Mouse (Mus musculus) lung, embryonic 14.5 days (tissue): ENCODE results near the gene Rapgef1. TPM values are rescaled to one million over a fixed set of nuclear protein-coding genes. Genes with fewer than 3 reads are reported as not detected.
A peak's percentile ranks its signal among the peaks of the same experiment; 100 is the strongest.

ENCODE experiments used
- ATAC-seq: fragments of 200-750 bp; cut with Nextera tagmentation; 2 replicates; pipeline ENCODE4 v1.8.0; 2017; ENCODE audit warnings: mild to moderate bottlenecking, moderate TSS enrichment, moderate library complexity; ENCODE audit not compliant: insufficient read depth
- DNase-seq: peaks from one replicate; pipeline ENCODE4 v3.0.0-alpha.2; 2015
- H3K27ac ChIP-seq: fragments of 300-500 bp; sonication (generic); 2 replicates; pipeline ENCODE4 v1.5.1; 2014; ENCODE audit warnings: low read depth, mild to moderate bottlenecking, moderate library complexity
- H3K27me3 ChIP-seq: fragments of 300-500 bp; sonication (generic); 2 replicates; pipeline ENCODE4 v1.6.1; 2014; ENCODE audit warnings: low read length, control low read depth; ENCODE audit not compliant: insufficient read depth
- H3K36me3 ChIP-seq: fragments of 300-500 bp; sonication (generic); 2 replicates; pipeline ENCODE4 v1.6.1; 2014; ENCODE audit warnings: control low read depth; ENCODE audit not compliant: insufficient read depth
- H3K4me1 ChIP-seq: fragments of 300-500 bp; sonication (generic); 2 replicates; pipeline ENCODE4 v1.6.1; 2014; ENCODE audit warnings: antibody characterized with exemption, control low read depth; ENCODE audit not compliant: insufficient read depth
- H3K4me2 ChIP-seq: fragments of 300-500 bp; sonication (generic); 2 replicates; pipeline ENCODE4 v1.6.1; 2014; ENCODE audit warnings: mild to moderate bottlenecking
- H3K4me3 ChIP-seq: fragments of 300-500 bp; sonication (generic); 2 replicates; pipeline ENCODE4 v1.5.1; 2014; ENCODE audit warnings: low read depth, low read length
- H3K9ac ChIP-seq: fragments of 300-500 bp; sonication (generic); 2 replicates; pipeline ENCODE4 v1.6.1; 2014
- H3K9me3 ChIP-seq: fragments of 300-500 bp; sonication (generic); 2 replicates; pipeline ENCODE4 v1.6.1; 2016; ENCODE audit warnings: low read depth, low read length, control low read depth
- CTCF ChIP-seq: IDR thresholded peaks from 2 replicates; pipeline ENCODE4 v1.5.1; 2016; ENCODE audit warnings: antibody characterized with exemption, low read depth
- WGBS: fragments of 180-500 bp; shearing (Covaris S2); extraction: QIAGEN DNeasy Blood & Tissue Kit; methylation state at CpG from one replicate; pipeline ENCODE4 v1.1.7; 2014; 5-methylcytosine and 5-hydroxymethylcytosine counted together
- polyA plus RNA-seq: library from polyadenylated mRNA; unstranded; fragments of >200 nt; fragmentation: Nextera tagmentation; extraction: Ambion mirVana; gene quantifications from 2 replicates; pipeline ENCODE4 v1.2.1, GENCODE M21; 2014

Rapgef1 gene
- polyA plus RNA-seq, 1 experiment from 2014 or later = 20.5 TPM

GRCm38 (mm10) chr2:29714127-29714526 lies 94.6 kb downstream of the Rapgef1 start:
- TF ChIP-seq CTCF = no peak
- ATAC-seq (no peak), DNase-seq (no peak)
- Histone ChIP-seq H3K9ac (no peak overlapping the region), H3K4me1 (0 out of 2 replicates have a peak, but pooled peaks cover 3% of the 10 kb centered on the region), H3K27ac (no peak overlapping the region), H3K4me3 (no peak overlapping the region), H3K36me3 (peaks cover 40% of the 10 kb centered on the region; the same call in 1 of the 2 replicates), H3K4me2 (no peak overlapping the region), H3K9me3 (no peaks in the 10 kb centered on the region), H3K27me3 (no peaks in the 10 kb centered on the region)
- WGBS = 74% methylated on average over 5 of the region's 5 CpGs

- Histone ChIP-seq H3K27ac (peak overlapping the region; percentile 86), H3K27me3 (no peaks in the 10 kb centered on the region), H3K4me3 (no peak overlapping the region), H3K4me1 (0 out of 2 replicates have a peak, but pooled peaks cover 3% of the 10 kb centered on the region), H3K9ac (0 out of 2 replicates have a peak overlapping the region, but pooled peaks have one; percentile 27), H3K4me2 (no peak overlapping the region; the same call in 1 of the 2 replicates), H3K36me3 (peaks cover 40% of the 10 kb centered on the region; the same call in 1 of the 2 replicates), H3K9me3 (no peaks in the 10 kb centered on the region)
- WGBS = 16% methylated on average over 7 of the region's 7 CpGs
- peak; percentile 7 for DNase-seq
- ATAC-seq = peak; percentile 35
- no peak for TF ChIP-seq CTCF
Observed at GRCm38 (mm10) chr2:29716143-29716542, 96.6 kb downstream of the Rapgef1 start.

GRCm38 (mm10) chr2:29716691-29717090 lies 97.2 kb downstream of the Rapgef1 start:
- DNase-seq (peak; percentile 95), ATAC-seq (peak; percentile 98)
- 6% methylated on average over 6 of the region's 6 CpGs for WGBS
- H3K9me3 ChIP-seq = no peaks in the 10 kb centered on the region
- peak overlapping the region; percentile 86 for H3K27ac ChIP-seq
- H3K27me3 ChIP-seq = no peaks in the 10 kb centered on the region
- H3K4me2 ChIP-seq = peak overlapping the region; percentile 19; the same call in 1 of the 2 replicates
- H3K9ac ChIP-seq = peak overlapping the region; percentile 27; the same call in 1 of the 2 replicates
- H3K4me3 ChIP-seq = no peak overlapping the region
- H3K4me1 ChIP-seq = 0 out of 2 replicates have a peak, but pooled peaks cover 3% of the 10 kb centered on the region
- peaks cover 40% of the 10 kb centered on the region; the same call in 1 of the 2 replicates for H3K36me3 ChIP-seq
- no peak for TF ChIP-seq CTCF

- WGBS = 86% methylated on average over 5 of the region's 5 CpGs
Observed at GRCm38 (mm10) chr2:29718581-29718980, 99.1 kb downstream of the Rapgef1 start.

GRCm38 (mm10) chr2:29723132-29723531 lies 103.6 kb downstream of the Rapgef1 start:
- no peaks in the 10 kb centered on the region for H3K4me1 ChIP-seq
- no peak overlapping the region for H3K27ac ChIP-seq
- H3K36me3 ChIP-seq = peaks cover 70% of the 10 kb centered on the region
- ATAC-seq (no peak), DNase-seq (no peak)
- no peaks in the 10 kb centered on the region for H3K27me3 ChIP-seq
- no peaks in the 10 kb centered on the region for H3K9me3 ChIP-seq
- WGBS = 65% methylated on average over 3 of the region's 3 CpGs
- H3K9ac ChIP-seq = no peak overlapping the region
- TF ChIP-seq CTCF = no peak
- no peak overlapping the region for H3K4me2 ChIP-seq
- H3K4me3 ChIP-seq = no peak overlapping the region

More at GRCm38 (mm10) chr2:29718581-29718980, 99.1 kb downstream of the Rapgef1 start:
- no peaks in the 10 kb centered on the region for H3K9me3 ChIP-seq
- H3K4me2 ChIP-seq = no peak overlapping the region
- H3K27ac ChIP-seq = no peak overlapping the region
- H3K36me3 ChIP-seq = peaks cover 43% of the 10 kb centered on the region
- no peak for ATAC-seq
- no peak overlapping the region for H3K4me3 ChIP-seq
- DNase-seq = no peak
- H3K4me1 ChIP-seq = 0 out of 2 replicates have a peak, but pooled peaks cover 3% of the 10 kb centered on the region
- TF ChIP-seq CTCF = no peak
- H3K27me3 ChIP-seq = no peaks in the 10 kb centered on the region
- H3K9ac ChIP-seq = no peak overlapping the region

GRCm38 (mm10) chr2:29724664-29725365 lies 105.3 kb downstream of the Rapgef1 start:
- ATAC-seq (no peak), DNase-seq (no peak)
- WGBS = 70% methylated on average over 5 of the region's 5 CpGs
- Histone ChIP-seq H3K4me3 (no peak overlapping the region), H3K4me1 (no peaks in the 10 kb centered on the region), H3K27me3 (no peaks in the 10 kb centered on the region), H3K36me3 (peaks cover 78% of the 10 kb centered on the region), H3K4me2 (no peak overlapping the region), H3K9me3 (no peaks in the 10 kb centered on the region), H3K27ac (no peak overlapping the region), H3K9ac (no peak overlapping the region)
- TF ChIP-seq CTCF = no peak

GRCm38 (mm10) chr2:29729500-29729899 lies 110.0 kb downstream of the Rapgef1 start:
- Histone ChIP-seq H3K36me3 (peaks cover 89% of the 10 kb centered on the region), H3K9ac (no peak overlapping the region), H3K4me1 (no peaks in the 10 kb centered on the region), H3K27me3 (no peaks in the 10 kb centered on the region), H3K27ac (no peak overlapping the region), H3K9me3 (no peaks in the 10 kb centered on the region), H3K4me3 (no peak overlapping the region), H3K4me2 (no peak overlapping the region)
- ATAC-seq (no peak), DNase-seq (no peak)
- TF ChIP-seq CTCF = no peak
- 39% methylated on average over 2 of the region's 2 CpGs for WGBS
